ENCODE assay signal across 13 mouse cellular contexts in genomic region chr1:34253876-34254275, GRCm38 (mm10).
"Had no signal": no experiment of that assay in that cellular context is flagged by ENCODE, and none has a peak within 500 bp of the region (broad histone marks: within the 10 kb centered on the region; RNA-seq: fewer than 3 reads in every experiment).

No protein-coding gene starts in this region.

- H3K9ac ChIP-seq: liver, embryonic 15.5 days; lung, embryonic 14.5 days; midbrain, embryonic 13.5 days had no signal

- H3K9me3 ChIP-seq: limb, embryonic 10.5 days; liver, embryonic 15.5 days; midbrain, embryonic 13.5 days had no signal

- H3K27ac ChIP-seq: left cerebral cortex, adult 2 months; limb, embryonic 10.5 days; liver, embryonic 15.5 days; midbrain, embryonic 13.5 days; stomach, postnatal 0 days had no signal

- DNase-seq: kidney, adult 8-10 months; kidney, postnatal 25 days; lung, embryonic 14.5 days; right cerebral cortex, adult 18-20 months; right cerebral cortex, postnatal 25 days; thymus, adult 18-20 months; thymus, postnatal 14 days had no signal

- H3K4me2 ChIP-seq: liver, embryonic 11.5 days; liver, embryonic 15.5 days; lung, embryonic 14.5 days; midbrain, embryonic 13.5 days had no signal

- H3K4me3 ChIP-seq: left cerebral cortex, adult 2 months; limb, embryonic 10.5 days; liver, embryonic 15.5 days; midbrain, embryonic 13.5 days had no signal

- ATAC-seq: midbrain, embryonic 13.5 days had no signal

- H3K27me3 ChIP-seq: liver, embryonic 15.5 days; midbrain, embryonic 13.5 days had no signal

- H3K4me1 ChIP-seq: limb, embryonic 10.5 days; liver, embryonic 15.5 days; midbrain, embryonic 13.5 days had no signal
